17 mouse cellular contexts compared by ENCODE assay signal in the genomic region with DNA sequence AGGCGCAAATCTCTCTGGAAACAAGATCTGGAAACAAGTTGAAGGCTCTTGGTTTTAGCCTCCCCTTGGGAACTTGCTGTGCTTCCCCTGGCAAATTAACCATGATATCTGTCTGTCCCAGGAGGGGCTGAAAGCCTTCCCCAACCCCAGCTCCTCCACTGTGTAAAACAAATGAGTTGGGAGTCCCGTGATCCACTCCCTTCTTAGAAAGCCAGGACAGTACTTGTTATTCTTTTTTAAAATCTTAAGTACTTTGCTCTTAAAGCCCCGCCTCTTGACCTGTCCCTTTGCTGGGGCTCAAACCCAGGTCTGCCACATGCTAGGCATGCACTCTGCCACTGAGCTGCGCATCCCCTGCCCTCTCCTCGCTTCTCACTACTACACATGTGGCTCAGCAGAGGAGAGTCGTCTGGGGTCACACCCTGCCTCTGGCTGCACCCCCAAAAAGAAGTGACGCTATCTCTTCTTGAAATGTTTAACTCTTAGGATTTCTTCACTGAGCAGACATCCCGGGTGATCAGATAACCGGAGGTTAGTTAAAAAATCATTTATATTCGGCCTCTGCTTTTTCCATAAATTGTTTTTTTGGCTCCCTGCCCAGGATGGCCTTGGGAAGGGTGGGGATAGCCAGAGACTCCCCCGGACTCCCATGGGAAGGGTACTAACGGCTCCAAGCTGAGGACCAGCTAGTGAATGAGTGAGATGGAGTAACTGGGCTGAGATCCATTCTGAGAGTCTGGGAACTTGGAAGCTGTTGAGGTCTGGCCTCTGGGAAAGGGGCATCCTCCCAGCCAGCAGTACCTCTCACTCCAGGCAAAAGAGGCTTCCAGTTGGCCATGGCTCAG. TPM values are rescaled to one million over a fixed set of nuclear protein-coding genes. Genes with fewer than 3 reads are reported as not detected.
DNase-seq lines count a peak whose midpoint lies in the region; ATAC-seq and TF ChIP-seq lines count a peak whose summit lies in the region.
"Had no signal": no experiment of that assay in that cellular context is flagged by ENCODE, and none has a peak within 500 bp of the region (broad histone marks: within the 10 kb centered on the region; RNA-seq: fewer than 3 reads in every experiment).

No protein-coding gene starts in this region.

- TF ChIP-seq CTCF in gastrocnemius, adult 2 months (IDR thresholded peaks at IDR 0.05), result no peak

- no peaks in the 10 kb centered on the region for H3K9me3 ChIP-seq in lung, embryonic 16.5 days (ENCODE audit: control insufficient read depth, low read length)
- H3K9me3 ChIP-seq in stomach, embryonic 15.5 days, result no peaks in the 10 kb centered on the region
- H3K9me3 ChIP-seq: limb, embryonic 10.5 days; midbrain, embryonic 12.5 days had no signal

- H3K27me3 ChIP-seq in lung, embryonic 16.5 days (ENCODE audit: control insufficient read depth, insufficient read depth, low read depth, low read length), result no peaks in the 10 kb centered on the region
- H3K27me3 ChIP-seq in stomach, embryonic 15.5 days (replicated peaks), result no peaks in the 10 kb centered on the region
- H3K27me3 ChIP-seq: midbrain, embryonic 12.5 days had no signal

- no peak overlapping the region for H3K9ac ChIP-seq in lung, embryonic 16.5 days (ENCODE audit: low read length)
- H3K9ac ChIP-seq in stomach, embryonic 15.5 days, result no peak overlapping the region
- H3K9ac ChIP-seq: liver, embryonic 14.5 days; midbrain, embryonic 12.5 days had no signal

- peak; percentile 58; the same call in 1 of the 2 replicates for ATAC-seq in lung, embryonic 16.5 days (ENCODE audit: low read depth)
- no peak for ATAC-seq in stomach, embryonic 15.5 days (ENCODE audit: insufficient read depth, low FRiP score, low read depth)

- WGBS in lung, embryonic 16.5 days, result 33% methylated on average over 12 of the region's 12 CpGs
- 38% methylated on average over 12 of the region's 12 CpGs for WGBS in stomach, embryonic 15.5 days

- peaks cover 29% of the 10 kb centered on the region for H3K4me1 ChIP-seq in lung, embryonic 16.5 days (replicated peaks; ENCODE audit: control insufficient read depth, insufficient read depth, low read length)
- H3K4me1 ChIP-seq in stomach, embryonic 15.5 days, result peaks cover 23% of the 10 kb centered on the region

- no peak for DNase-seq in gastrocnemius, adult 2 months
- DNase-seq in gastrocnemius, postnatal 25 days, result no peak
- no peak for DNase-seq in lung, postnatal 25 days (ENCODE audit: low spot score)
- peak; percentile 47 for DNase-seq in NIH3T3 (ENCODE audit: low read depth)
- no peak for DNase-seq in right cerebral cortex, postnatal 14 days
- no peak for DNase-seq in frontal cortex, postnatal 10 days (ENCODE audit: low spot score in 2 of 2)
- DNase-seq: adrenal gland, postnatal 36 days; kidney, adult 8-10 months; layer of hippocampus, adult 9-11 months; retina, postnatal 1 day; thymus, postnatal 14 days had no signal

- no peaks in the 10 kb centered on the region for H3K36me3 ChIP-seq in lung, embryonic 16.5 days (ENCODE audit: control insufficient read depth, insufficient read depth, low read length)
- H3K36me3 ChIP-seq in stomach, embryonic 15.5 days, result no peaks in the 10 kb centered on the region
- H3K36me3 ChIP-seq: limb, embryonic 10.5 days; midbrain, embryonic 12.5 days had no signal

- intact Hi-C loops in gastrocnemius, adult 2 months (cut with DNase I), result no loop called here

- no peak overlapping the region for H3K4me2 ChIP-seq in lung, embryonic 16.5 days (ENCODE audit: low read depth, low read length)
- no peak overlapping the region for H3K4me2 ChIP-seq in stomach, embryonic 15.5 days
- H3K4me2 ChIP-seq: midbrain, embryonic 12.5 days had no signal

- no peak overlapping the region for H3K4me3 ChIP-seq in gastrocnemius, adult 2 months
- H3K4me3 ChIP-seq in lung, embryonic 16.5 days (ENCODE audit: low read length), result no peak overlapping the region
- no peak overlapping the region for H3K4me3 ChIP-seq in stomach, embryonic 15.5 days (replicated peaks)
- H3K4me3 ChIP-seq: limb, embryonic 10.5 days; midbrain, embryonic 12.5 days had no signal

- H3K27ac ChIP-seq in gastrocnemius, adult 2 months, result 0 out of 2 replicates have a peak overlapping the region, but pooled peaks have one; percentile 5
- no peak overlapping the region for H3K27ac ChIP-seq in lung, embryonic 16.5 days (ENCODE audit: low read length)
- 0 out of 2 replicates have a peak overlapping the region, but pooled peaks have one; percentile 2 for H3K27ac ChIP-seq in stomach, embryonic 15.5 days
- H3K27ac ChIP-seq: limb, embryonic 10.5 days; liver, embryonic 14.5 days; midbrain, embryonic 12.5 days had no signal

RNA-seq across cellular contexts. Expression of a gene that starts 9.0 kb away (rescaled TPM):
- total RNA-seq in gastrocnemius, adult 2 months (2021), result 10 to 100 TPM; 25.6 to 27.8 TPM
- 10 to 100 TPM; 24.2 to 25.3 TPM for total RNA-seq in gastrocnemius, postnatal 25 days (2021)
- 28.3 and 28.9 TPM in 2 replicates for polyA plus RNA-seq in lung, embryonic 16.5 days (2015; fragmentation: Nextera tagmentation; extraction: Ambion mirVana)
- 26.6 and 29.0 TPM in 2 replicates for polyA plus RNA-seq in stomach, embryonic 15.5 days (2015; fragmentation: Nextera tagmentation; extraction: Ambion mirVana)

RNA-seq across cellular contexts. Expression of a gene that starts 55.7 kb away (rescaled TPM):
- under 1 TPM; 0.13 to 0.20 TPM for total RNA-seq in gastrocnemius, adult 2 months (2021)
- total RNA-seq in gastrocnemius, postnatal 25 days (2021), result under 1 TPM in 1 of 2 experiments, not detected in 1; 0.19 TPM
- polyA plus RNA-seq in lung, embryonic 16.5 days (2015; fragmentation: Nextera tagmentation; extraction: Ambion mirVana), result 1.5 and 2.2 TPM in 2 replicates
- polyA plus RNA-seq in stomach, embryonic 15.5 days (2015; fragmentation: Nextera tagmentation; extraction: Ambion mirVana), result 2.3 and 2.9 TPM in 2 replicates
- total RNA-seq: granulocyte monocyte progenitor cell, adult 5-6 weeks had no signal
